Mouse (Mus musculus): ENCODE measurements around the gene Mecp2. TPM values are rescaled to one million over a fixed set of nuclear protein-coding genes. Genes with fewer than 3 reads are reported as not detected.

The Mecp2 gene
- polyA plus RNA-seq, 1 experiment, result 14.1 TPM

- WGBS, result 3% methylated on average over 17 of the region's 17 CpGs
- TF ChIP-seq POLR2A (IDR thresholded peaks at IDR 0.05; ENCODE audit: control insufficient read depth, extremely low read depth, insufficient read depth, low read length, poor library complexity) (no peak), CTCF (IDR thresholded peaks at IDR 0.05; ENCODE audit: borderline replicate concordance, control insufficient read depth, extremely low read depth, insufficient read depth, low read length, poor library complexity) (no peak)
- H3K36me3 ChIP-seq (ENCODE audit: control insufficient read depth, insufficient read depth, low read length), result no peaks in the 10 kb centered on the region
- peak overlapping the region; percentile 87 for H3K4me3 ChIP-seq (ENCODE audit: control insufficient read depth, insufficient read depth, low read length)
- no peak for DNase-seq
- no peaks in the 10 kb centered on the region for H3K27me3 ChIP-seq (ENCODE audit: control insufficient read depth, insufficient read depth, low read length)
- peak overlapping the region; percentile 75 for H3K27ac ChIP-seq (ENCODE audit: control insufficient read depth, insufficient read depth, low read length)
- H3K4me1 ChIP-seq (replicated peaks; ENCODE audit: control insufficient read depth, insufficient read depth, low read length), result peaks cover 2% of the 10 kb centered on the region; the same call in 1 of the 2 replicates
These were observed 50.8 kb downstream of the Mecp2 start for GRCm38 (mm10) chrX:74084276-74084837.

- DNase-seq, result no peak
- Histone ChIP-seq H3K27ac (ENCODE audit: control insufficient read depth, insufficient read depth, low read length) (no peak overlapping the region), H3K4me3 (ENCODE audit: control insufficient read depth, insufficient read depth, low read length) (no peak overlapping the region), H3K4me1 (replicated peaks; ENCODE audit: control insufficient read depth, insufficient read depth, low read length) (no peaks in the 10 kb centered on the region), H3K36me3 (ENCODE audit: control insufficient read depth, insufficient read depth, low read length) (no peaks in the 10 kb centered on the region), H3K27me3 (ENCODE audit: control insufficient read depth, insufficient read depth, low read length) (no peaks in the 10 kb centered on the region)
- no peak for TF ChIP-seq POLR2A (IDR thresholded peaks at IDR 0.05; ENCODE audit: control insufficient read depth, extremely low read depth, insufficient read depth, low read length, poor library complexity)
- no peak for TF ChIP-seq CTCF (IDR thresholded peaks at IDR 0.05; ENCODE audit: borderline replicate concordance, control insufficient read depth, extremely low read depth, insufficient read depth, low read length, poor library complexity)
These were observed 64.4 kb downstream of the Mecp2 start for GRCm38 (mm10) chrX:74070794-74071193.

DNA sequence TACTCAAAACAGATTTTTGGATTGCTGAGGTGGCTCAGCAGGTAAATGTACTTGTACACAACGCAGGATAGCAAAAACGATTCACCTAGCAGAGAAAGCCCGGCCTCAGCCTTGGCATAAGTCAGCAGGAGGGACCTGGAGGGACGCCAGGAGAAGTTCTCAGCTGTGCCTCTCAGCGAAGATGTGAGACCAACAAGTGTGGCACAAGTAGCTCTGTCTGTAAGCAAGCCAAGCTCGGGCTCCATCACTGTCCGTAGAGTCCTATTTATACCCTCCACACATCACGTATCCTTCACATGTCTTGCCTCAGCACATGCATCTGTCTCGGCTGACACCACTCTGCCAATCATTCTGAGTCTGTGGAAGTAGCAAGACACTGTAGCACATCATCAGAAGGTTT is 67.3 kb downstream of the Mecp2 start:
- Histone ChIP-seq H3K4me1 (replicated peaks; ENCODE audit: control insufficient read depth, insufficient read depth, low read length) (no peaks in the 10 kb centered on the region), H3K27me3 (ENCODE audit: control insufficient read depth, insufficient read depth, low read length) (no peaks in the 10 kb centered on the region), H3K4me3 (ENCODE audit: control insufficient read depth, insufficient read depth, low read length) (no peak overlapping the region), H3K36me3 (ENCODE audit: control insufficient read depth, insufficient read depth, low read length) (no peaks in the 10 kb centered on the region), H3K27ac (ENCODE audit: control insufficient read depth, insufficient read depth, low read length) (no peak overlapping the region)
- DNase-seq, result no peak
- TF ChIP-seq POLR2A (IDR thresholded peaks at IDR 0.05; ENCODE audit: control insufficient read depth, extremely low read depth, insufficient read depth, low read length, poor library complexity), result no peak
- WGBS, result 91% methylated on average over 9 of the region's 9 CpGs

GRCm38 (mm10) chrX:74045107-74045506 is 90.1 kb downstream of the Mecp2 start:
- TF ChIP-seq CTCF (IDR thresholded peaks at IDR 0.05; ENCODE audit: borderline replicate concordance, control insufficient read depth, extremely low read depth, insufficient read depth, low read length, poor library complexity) (no peak), POLR2A (IDR thresholded peaks at IDR 0.05; ENCODE audit: control insufficient read depth, extremely low read depth, insufficient read depth, low read length, poor library complexity) (no peak)
- Histone ChIP-seq H3K4me3 (ENCODE audit: control insufficient read depth, insufficient read depth, low read length) (no peak overlapping the region), H3K27me3 (ENCODE audit: control insufficient read depth, insufficient read depth, low read length) (no peaks in the 10 kb centered on the region), H3K27ac (ENCODE audit: control insufficient read depth, insufficient read depth, low read length) (no peak overlapping the region), H3K36me3 (ENCODE audit: control insufficient read depth, insufficient read depth, low read length) (no peaks in the 10 kb centered on the region), H3K4me1 (replicated peaks; ENCODE audit: control insufficient read depth, insufficient read depth, low read length) (no peaks in the 10 kb centered on the region)
- WGBS, result 19% methylated on average over 1 of the region's 1 CpGs
- no peak for DNase-seq

- no peaks in the 10 kb centered on the region for H3K27me3 ChIP-seq (ENCODE audit: control insufficient read depth, insufficient read depth, low read length)
- DNase-seq, result no peak
- TF ChIP-seq POLR2A (IDR thresholded peaks at IDR 0.05; ENCODE audit: control insufficient read depth, extremely low read depth, insufficient read depth, low read length, poor library complexity), result no peak
- H3K27ac ChIP-seq (ENCODE audit: control insufficient read depth, insufficient read depth, low read length), result no peak overlapping the region
- no peak overlapping the region for H3K4me3 ChIP-seq (ENCODE audit: control insufficient read depth, insufficient read depth, low read length)
- WGBS, result 94% methylated on average over 5 of the region's 5 CpGs
- no peaks in the 10 kb centered on the region for H3K4me1 ChIP-seq (replicated peaks; ENCODE audit: control insufficient read depth, insufficient read depth, low read length)
- peaks cover 25% of the 10 kb centered on the region for H3K36me3 ChIP-seq (ENCODE audit: control insufficient read depth, insufficient read depth, low read length)
These were observed 97.3 kb downstream of the Mecp2 start for GRCm38 (mm10) chrX:74037702-74038375.

DNA sequence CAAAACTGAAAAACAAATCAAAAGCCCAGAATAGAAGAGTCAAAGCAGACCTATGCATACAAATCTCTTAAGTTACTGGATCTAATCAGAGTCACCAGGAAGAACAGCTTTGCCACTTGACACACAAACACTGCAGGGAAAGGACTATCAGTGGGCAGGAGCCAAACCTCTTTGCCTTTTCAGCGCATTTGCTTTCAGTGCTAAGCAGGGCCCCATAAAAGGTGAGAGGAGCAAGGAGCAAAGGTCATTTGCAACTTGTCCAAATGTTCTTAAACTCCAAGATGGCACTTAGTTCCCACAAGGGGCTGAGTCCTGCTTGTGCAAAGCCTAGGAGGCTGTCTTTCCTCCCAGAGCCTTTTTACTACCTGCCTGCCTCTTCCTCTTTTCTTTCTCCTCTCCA is 105.2 kb downstream of the Mecp2 start:
- Histone ChIP-seq H3K36me3 (ENCODE audit: control insufficient read depth, insufficient read depth, low read length) (0 out of 2 replicates have a peak, but pooled peaks cover 5% of the 10 kb centered on the region), H3K27ac (ENCODE audit: control insufficient read depth, insufficient read depth, low read length) (no peak overlapping the region), H3K4me3 (ENCODE audit: control insufficient read depth, insufficient read depth, low read length) (no peak overlapping the region), H3K27me3 (ENCODE audit: control insufficient read depth, insufficient read depth, low read length) (no peaks in the 10 kb centered on the region), H3K4me1 (replicated peaks; ENCODE audit: control insufficient read depth, insufficient read depth, low read length) (no peaks in the 10 kb centered on the region)
- TF ChIP-seq POLR2A (IDR thresholded peaks at IDR 0.05; ENCODE audit: control insufficient read depth, extremely low read depth, insufficient read depth, low read length, poor library complexity), result no peak
- no peak for TF ChIP-seq CTCF (IDR thresholded peaks at IDR 0.05; ENCODE audit: borderline replicate concordance, control insufficient read depth, extremely low read depth, insufficient read depth, low read length, poor library complexity)
- WGBS, result 88% methylated on average over 1 of the region's 1 CpGs
- no peak for DNase-seq
